Mouse (Mus musculus): ENCODE data around the gene Asb8. TPM values are rescaled to one million over a fixed set of nuclear protein-coding genes. Genes with fewer than 3 reads are reported as not detected.

Asb8 gene
- polyA plus RNA-seq, 1 experiment from 2014 or later, result 48.5 TPM

DNA sequence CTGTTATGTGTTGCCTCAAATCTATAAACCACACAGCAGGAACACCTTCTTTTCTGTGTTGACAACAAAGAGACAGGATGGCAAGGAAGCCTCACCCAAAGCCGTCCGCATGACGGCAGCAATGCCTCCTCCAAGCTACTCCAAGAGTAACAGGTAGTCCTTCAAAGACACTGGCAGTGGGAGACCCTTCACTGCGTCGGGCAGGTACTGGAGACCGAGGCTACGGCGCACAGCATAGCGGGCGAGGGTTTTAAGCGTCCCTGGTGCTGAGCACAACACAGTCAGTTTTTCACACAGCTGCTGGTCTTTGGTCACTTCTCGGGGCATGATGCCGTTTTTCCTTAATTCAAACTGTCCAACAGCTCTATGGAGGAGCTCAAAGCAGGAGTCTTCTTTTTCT is 29.8 kb downstream of the Asb8 start:
- Histone ChIP-seq H3K4me3 (replicated peaks) (no peak overlapping the region), H3K9ac (no peak overlapping the region), H3K4me2 (replicated peaks) (no peak overlapping the region), H3K27ac (replicated peaks) (no peak overlapping the region), H3K4me1 (no peaks in the 10 kb centered on the region), H3K9me3 (replicated peaks) (no peaks in the 10 kb centered on the region), H3K36me3 (peaks cover 93% of the 10 kb centered on the region), H3K27me3 (no peaks in the 10 kb centered on the region)
- ATAC-seq (ENCODE audit: insufficient number of reproducible peaks, low FRiP score, low TSS enrichment, low read depth), result no peak
- WGBS, result 94% methylated on average over 13 of the region's 13 CpGs

- 84% methylated on average over 3 of the region's 3 CpGs for WGBS
- no peaks in the 10 kb centered on the region for H3K27me3 ChIP-seq
- no peaks in the 10 kb centered on the region for H3K4me1 ChIP-seq
- H3K4me2 ChIP-seq (replicated peaks), result no peak overlapping the region
- no peak overlapping the region for H3K4me3 ChIP-seq (replicated peaks)
- no peak overlapping the region for H3K27ac ChIP-seq (replicated peaks)
- peaks cover 89% of the 10 kb centered on the region for H3K36me3 ChIP-seq
- no peak for ATAC-seq (ENCODE audit: insufficient number of reproducible peaks, low FRiP score, low TSS enrichment, low read depth)
- no peak overlapping the region for H3K9ac ChIP-seq
- H3K9me3 ChIP-seq (replicated peaks), result no peaks in the 10 kb centered on the region
Measured at GRCm38 (mm10) chr15:98134666-98135065, 30.8 kb downstream of the Asb8 start.

DNA sequence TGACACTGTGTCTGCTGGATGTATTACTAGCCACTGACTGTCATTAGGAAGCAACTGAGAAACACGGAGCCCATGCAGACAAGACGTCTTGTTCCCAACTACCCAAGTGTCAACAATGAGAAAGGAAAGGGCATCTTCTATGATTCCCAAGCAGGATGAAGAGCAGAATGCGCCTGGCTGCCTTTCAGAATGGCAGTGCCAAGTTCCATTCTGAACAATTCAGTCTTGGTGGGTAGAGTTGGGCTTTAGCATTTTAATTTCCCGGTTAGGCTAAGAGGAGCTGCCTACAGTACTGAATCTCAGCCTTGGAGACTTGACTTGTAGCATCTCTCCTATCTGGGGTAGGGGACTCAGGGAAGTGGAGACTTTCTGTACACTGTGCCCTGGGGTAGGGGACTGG is 31.4 kb downstream of the Asb8 start:
- Histone ChIP-seq H3K4me2 (replicated peaks) (no peak overlapping the region), H3K27me3 (no peaks in the 10 kb centered on the region), H3K36me3 (peaks cover 84% of the 10 kb centered on the region), H3K9ac (no peak overlapping the region), H3K27ac (replicated peaks) (no peak overlapping the region), H3K9me3 (replicated peaks) (no peaks in the 10 kb centered on the region), H3K4me1 (no peaks in the 10 kb centered on the region), H3K4me3 (replicated peaks) (no peak overlapping the region)
- no peak for ATAC-seq (ENCODE audit: insufficient number of reproducible peaks, low FRiP score, low TSS enrichment, low read depth)
- WGBS, result 93% methylated on average over 4 of the region's 4 CpGs

DNA sequence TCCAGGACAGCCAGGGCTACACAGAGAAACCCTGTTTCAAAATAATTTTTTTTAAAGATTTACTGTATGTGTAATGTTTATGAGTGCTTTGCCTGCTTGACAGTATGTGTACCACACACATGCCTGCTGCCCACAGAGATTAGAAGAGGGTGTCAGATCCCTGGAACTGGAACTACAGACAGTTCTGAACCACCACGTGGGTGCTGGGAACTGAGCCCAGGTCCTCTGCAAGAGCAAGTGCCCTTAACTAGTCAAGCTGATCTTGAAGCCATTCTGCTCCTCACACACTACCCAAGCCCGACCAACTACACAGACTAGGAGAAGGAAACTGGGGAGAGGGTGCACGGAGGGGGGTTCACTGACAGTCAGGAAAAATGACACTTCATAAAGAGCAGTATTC is 32.0 kb downstream of the Asb8 start:
- WGBS, result 94% methylated on average over 3 of the region's 3 CpGs

GRCm38 (mm10) chr15:98131942-98132655 is 33.3 kb downstream of the Asb8 start:
- 75% methylated on average over 15 of the region's 15 CpGs for WGBS

More for the DNA sequence above, 32.0 kb downstream of the Asb8 start:
- no peaks in the 10 kb centered on the region for H3K4me1 ChIP-seq
- H3K9me3 ChIP-seq (replicated peaks), result no peaks in the 10 kb centered on the region
- no peak overlapping the region for H3K4me2 ChIP-seq (replicated peaks)
- H3K4me3 ChIP-seq (replicated peaks), result no peak overlapping the region
- H3K27ac ChIP-seq (replicated peaks), result no peak overlapping the region
- peaks cover 82% of the 10 kb centered on the region for H3K36me3 ChIP-seq
- no peak overlapping the region for H3K9ac ChIP-seq
- no peak for ATAC-seq (ENCODE audit: insufficient number of reproducible peaks, low FRiP score, low TSS enrichment, low read depth)
- H3K27me3 ChIP-seq, result no peaks in the 10 kb centered on the region

DNA sequence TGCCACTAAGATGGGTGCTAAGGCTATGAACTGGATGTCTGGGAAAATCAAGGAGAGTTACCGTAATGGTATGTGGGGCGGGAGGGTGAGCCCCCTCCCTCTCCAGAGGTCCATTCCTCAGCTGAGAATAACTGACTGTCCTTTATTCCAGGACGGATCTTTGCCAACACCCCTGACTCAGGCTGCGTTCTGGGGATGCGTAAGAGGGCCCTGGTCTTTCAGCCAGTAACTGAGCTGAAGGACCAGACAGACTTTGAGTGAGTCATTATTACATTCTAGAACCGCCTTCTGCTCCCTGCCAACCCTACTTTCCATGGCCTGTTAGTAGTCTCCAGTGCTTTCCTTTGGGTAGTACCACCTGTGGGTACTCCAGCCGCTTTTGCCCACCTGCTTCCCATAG is 34.0 kb downstream of the Asb8 start:
- Histone ChIP-seq H3K9me3 (replicated peaks) (no peaks in the 10 kb centered on the region), H3K36me3 (peaks cover 84% of the 10 kb centered on the region), H3K4me2 (replicated peaks) (no peak overlapping the region), H3K4me3 (replicated peaks) (no peak overlapping the region), H3K9ac (no peak overlapping the region), H3K4me1 (no peaks in the 10 kb centered on the region), H3K27me3 (no peaks in the 10 kb centered on the region), H3K27ac (replicated peaks) (no peak overlapping the region)
- ATAC-seq (ENCODE audit: insufficient number of reproducible peaks, low FRiP score, low TSS enrichment, low read depth), result no peak
- 90% methylated on average over 7 of the region's 7 CpGs for WGBS

More at GRCm38 (mm10) chr15:98131942-98132655, 33.3 kb downstream of the Asb8 start:
- no peak overlapping the region for H3K9ac ChIP-seq
- H3K27me3 ChIP-seq, result no peaks in the 10 kb centered on the region
- H3K9me3 ChIP-seq (replicated peaks), result no peaks in the 10 kb centered on the region
- no peaks in the 10 kb centered on the region for H3K4me1 ChIP-seq
- H3K4me3 ChIP-seq (replicated peaks), result no peak overlapping the region
- H3K36me3 ChIP-seq, result peaks cover 84% of the 10 kb centered on the region
- no peak overlapping the region for H3K4me2 ChIP-seq (replicated peaks)
- no peak overlapping the region for H3K27ac ChIP-seq (replicated peaks)
- no peak for ATAC-seq (ENCODE audit: insufficient number of reproducible peaks, low FRiP score, low TSS enrichment, low read depth)

GRCm38 (mm10) chr15:98131001-98131400 is 34.4 kb downstream of the Asb8 start:
- 87% methylated on average over 4 of the region's 4 CpGs for WGBS
- Histone ChIP-seq H3K9me3 (replicated peaks) (no peaks in the 10 kb centered on the region), H3K27ac (replicated peaks) (no peak overlapping the region), H3K9ac (no peak overlapping the region), H3K4me1 (no peaks in the 10 kb centered on the region), H3K4me2 (replicated peaks) (no peak overlapping the region), H3K27me3 (no peaks in the 10 kb centered on the region), H3K4me3 (replicated peaks) (no peak overlapping the region), H3K36me3 (peaks cover 84% of the 10 kb centered on the region)
- ATAC-seq (ENCODE audit: insufficient number of reproducible peaks, low FRiP score, low TSS enrichment, low read depth), result no peak

DNA sequence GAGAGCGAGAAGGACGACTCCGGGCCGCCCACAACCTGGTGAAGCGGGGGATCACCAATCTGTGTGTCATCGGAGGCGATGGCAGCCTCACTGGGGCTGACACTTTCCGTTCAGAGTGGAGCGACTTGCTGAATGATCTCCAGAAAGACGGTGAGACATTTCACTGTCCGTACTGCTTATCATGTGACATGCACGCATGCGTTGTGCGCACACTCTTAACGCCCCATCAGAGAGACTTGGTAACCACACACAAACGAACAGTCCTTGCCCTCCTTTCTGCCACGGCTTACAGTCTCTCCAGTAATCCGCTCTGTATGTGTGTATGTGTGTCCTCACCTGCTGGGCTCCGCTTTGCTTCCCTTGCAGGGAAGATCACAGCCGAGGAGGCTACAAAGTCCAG is 44.6 kb downstream of the Asb8 start:
- no peaks in the 10 kb centered on the region for H3K9me3 ChIP-seq (replicated peaks)
- no peaks in the 10 kb centered on the region for H3K4me1 ChIP-seq
- no peak overlapping the region for H3K4me2 ChIP-seq (replicated peaks)
- no peak overlapping the region for H3K27ac ChIP-seq (replicated peaks)
- no peak overlapping the region for H3K9ac ChIP-seq
- ATAC-seq (ENCODE audit: insufficient number of reproducible peaks, low FRiP score, low TSS enrichment, low read depth), result no peak
- H3K27me3 ChIP-seq, result no peaks in the 10 kb centered on the region
- no peak overlapping the region for H3K4me3 ChIP-seq (replicated peaks)
- peaks cover 87% of the 10 kb centered on the region for H3K36me3 ChIP-seq
- 92% methylated on average over 20 of the region's 20 CpGs for WGBS

GRCm38 (mm10) chr15:98119363-98119762 is 46.1 kb downstream of the Asb8 start:
- 83% methylated on average over 12 of the region's 12 CpGs for WGBS
- no peak overlapping the region for H3K27ac ChIP-seq (replicated peaks)
- peaks cover 76% of the 10 kb centered on the region for H3K36me3 ChIP-seq
- no peak overlapping the region for H3K4me3 ChIP-seq (replicated peaks)
- no peaks in the 10 kb centered on the region for H3K4me1 ChIP-seq
- no peaks in the 10 kb centered on the region for H3K27me3 ChIP-seq
- H3K9me3 ChIP-seq (replicated peaks), result no peaks in the 10 kb centered on the region
- no peak overlapping the region for H3K4me2 ChIP-seq (replicated peaks)
- no peak for ATAC-seq (ENCODE audit: insufficient number of reproducible peaks, low FRiP score, low TSS enrichment, low read depth)
- H3K9ac ChIP-seq, result no peak overlapping the region

- no peak overlapping the region for H3K27ac ChIP-seq (replicated peaks)
- peaks cover 54% of the 10 kb centered on the region for H3K36me3 ChIP-seq
Measured at GRCm38 (mm10) chr15:98116287-98116686, 49.1 kb downstream of the Asb8 start.

DNA sequence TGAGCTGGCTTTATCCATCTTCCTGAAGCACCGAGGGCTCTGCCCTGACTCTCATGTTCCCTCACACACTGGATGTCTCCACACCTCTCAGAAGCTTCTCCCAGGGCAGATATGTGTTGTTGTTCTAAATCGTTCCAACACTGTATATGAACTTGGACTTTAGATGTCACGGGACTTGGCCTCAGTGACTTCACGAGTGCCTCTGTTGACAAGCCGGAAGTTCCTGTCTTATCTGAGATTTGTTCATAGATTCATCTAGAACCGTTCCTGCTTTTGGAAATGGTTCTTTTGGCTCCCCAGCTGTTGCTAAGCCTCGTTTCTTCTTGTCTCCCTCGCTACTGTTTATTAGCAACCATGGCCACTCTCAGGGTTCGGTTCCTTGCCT is 49.7 kb downstream of the Asb8 start:
- Histone ChIP-seq H3K27me3 (no peaks in the 10 kb centered on the region), H3K4me3 (replicated peaks) (no peak overlapping the region), H3K9ac (no peak overlapping the region), H3K4me1 (no peaks in the 10 kb centered on the region), H3K9me3 (replicated peaks) (no peaks in the 10 kb centered on the region), H3K36me3 (peaks cover 49% of the 10 kb centered on the region), H3K4me2 (replicated peaks) (no peak overlapping the region), H3K27ac (replicated peaks) (no peak overlapping the region; the same call in 1 of the 2 replicates)
- WGBS, result 86% methylated on average over 9 of the region's 9 CpGs
- no peak for ATAC-seq (ENCODE audit: insufficient number of reproducible peaks, low FRiP score, low TSS enrichment, low read depth)

More at GRCm38 (mm10) chr15:98116287-98116686, 49.1 kb downstream of the Asb8 start:
- Histone ChIP-seq H3K9me3 (replicated peaks) (no peaks in the 10 kb centered on the region), H3K4me2 (replicated peaks) (no peak overlapping the region), H3K4me1 (no peaks in the 10 kb centered on the region), H3K27me3 (no peaks in the 10 kb centered on the region), H3K9ac (no peak overlapping the region), H3K4me3 (replicated peaks) (no peak overlapping the region)
- 91% methylated on average over 5 of the region's 5 CpGs for WGBS
- no peak for ATAC-seq (ENCODE audit: insufficient number of reproducible peaks, low FRiP score, low TSS enrichment, low read depth)
